Mouse (Mus musculus) embryonic fibroblast, embryonic 13.5 days (primary cell): ENCODE measurements around the gene Cdk14.

ENCODE experiments used
- CTCF ChIP-seq: IDR thresholded peaks from 2 replicates; pipeline ENCODE4 v1.5.1; 2011; ENCODE audit warnings: mild to moderate bottlenecking, control low read depth, low read length, moderate library complexity, borderline replicate concordance; ENCODE audit not compliant: insufficient read depth
- POLR2A ChIP-seq: IDR thresholded peaks from 2 replicates; pipeline ENCODE4 v1.6.1; 2011; ENCODE audit warnings: low read depth, mild to moderate bottlenecking, control low read depth, low read length, moderate library complexity

DNA sequence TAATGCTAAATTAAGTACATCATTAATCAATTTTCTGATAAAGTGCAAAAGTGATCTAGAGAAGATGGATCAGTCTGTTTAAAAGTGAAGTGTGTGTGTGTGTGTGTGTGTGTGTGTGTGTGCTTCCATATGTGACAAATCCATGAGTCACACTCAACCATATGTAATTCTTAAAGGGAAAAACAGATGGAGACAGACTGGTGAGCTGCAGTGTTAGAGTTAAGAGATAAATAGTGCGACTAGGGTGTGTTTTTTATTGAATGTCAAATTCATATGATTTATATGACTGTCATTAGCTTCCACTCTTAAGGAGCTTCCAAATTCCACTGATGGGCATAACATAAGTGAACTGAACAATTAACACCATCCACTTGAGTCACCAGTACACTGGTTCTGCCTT lies 260.6 kb downstream of the Cdk14 start:
- TF ChIP-seq POLR2A = no peak
- no peak for TF ChIP-seq CTCF
